In genomic region chr2:27858348-27858903, GRCm38 (mm10) we compare ENCODE assay signal across 8 mouse cellular contexts. TPM values are rescaled to one million over a fixed set of nuclear protein-coding genes. Genes with fewer than 3 reads are reported as not detected.
DNase-seq lines count a peak whose midpoint lies in the region; ATAC-seq lines count a peak whose summit lies in the region.

No protein-coding gene starts in this region.

- H3K36me3 ChIP-seq in liver, embryonic 12.5 days: no peaks in the 10 kb centered on the region
- H3K36me3 ChIP-seq in intestine, embryonic 14.5 days (ENCODE audit: control insufficient read depth, insufficient read depth, low read length): no peaks in the 10 kb centered on the region

- peaks cover 15% of the 10 kb centered on the region; the same call in 1 of the 2 replicates for H3K27me3 ChIP-seq in liver, embryonic 12.5 days (replicated peaks)
- H3K27me3 ChIP-seq in intestine, embryonic 14.5 days (replicated peaks; ENCODE audit: control insufficient read depth, insufficient read depth, low read length): no peaks in the 10 kb centered on the region

- no peak overlapping the region for H3K4me3 ChIP-seq in liver, embryonic 12.5 days
- no peak overlapping the region for H3K4me3 ChIP-seq in intestine, embryonic 14.5 days (ENCODE audit: low read depth, low read length)

- H3K4me1 ChIP-seq in liver, embryonic 12.5 days: no peaks in the 10 kb centered on the region
- peaks cover 9% of the 10 kb centered on the region for H3K4me1 ChIP-seq in intestine, embryonic 14.5 days (replicated peaks; ENCODE audit: control insufficient read depth, insufficient read depth, low read length)

- no peaks in the 10 kb centered on the region for H3K9me3 ChIP-seq in liver, embryonic 12.5 days (replicated peaks)
- H3K9me3 ChIP-seq in intestine, embryonic 14.5 days (ENCODE audit: control insufficient read depth, low read length): no peaks in the 10 kb centered on the region

- no peak overlapping the region for H3K9ac ChIP-seq in liver, embryonic 12.5 days
- no peak overlapping the region for H3K9ac ChIP-seq in intestine, embryonic 14.5 days (ENCODE audit: low read length)

- DNase-seq in liver: peak; percentile 30
- DNase-seq in gastrocnemius, adult 18-20 months (ENCODE audit: low spot score): peak; percentile 73
- DNase-seq in intestine, embryonic 14.5 days (ENCODE audit: low spot score): peak; percentile 78
- DNase-seq in lung, postnatal 36 days: peak; percentile 67
- DNase-seq in spleen, postnatal 4 days (ENCODE audit: low spot score in 2 of 2): no peak
- DNase-seq in spleen, postnatal 36 days (ENCODE audit: low spot score in 2 of 2): no peak
- DNase-seq in frontal cortex, postnatal 10 days (ENCODE audit: low spot score in 2 of 2): no peak

- H3K4me2 ChIP-seq in liver, embryonic 12.5 days: no peak overlapping the region
- H3K4me2 ChIP-seq in intestine, embryonic 14.5 days (ENCODE audit: low read length): no peak overlapping the region

- WGBS in liver, embryonic 12.5 days (ENCODE audit: insufficient replicate concordance): 41% methylated on average over 9 of the region's 9 CpGs
- 32% methylated on average over 9 of the region's 9 CpGs for WGBS in intestine, embryonic 14.5 days

- H3K27ac ChIP-seq in liver, embryonic 12.5 days: no peak overlapping the region
- H3K27ac ChIP-seq in intestine, embryonic 14.5 days (ENCODE audit: low read depth): peak overlapping the region; percentile 80

- no peak for ATAC-seq in liver, embryonic 12.5 days
- peak; percentile 80 for ATAC-seq in intestine, embryonic 14.5 days (replicated peaks; ENCODE audit: low FRiP score, low TSS enrichment, low read depth)

RNA-seq across cellular contexts. Expression of gene Col5a1, which starts 27.8 kb away (rescaled TPM):
- polyA plus RNA-seq in liver, embryonic 12.5 days (2016; fragmentation: Nextera tagmentation; extraction: Ambion mirVana): 15.0 and 15.4 TPM in 2 replicates
- 10 to 100 TPM; 10.5 to 11.2 TPM for total RNA-seq in gastrocnemius, adult 18-20 months (2021)
- polyA plus RNA-seq in intestine, embryonic 14.5 days (2014; fragmentation: Nextera tagmentation; extraction: Ambion mirVana): 118 and 124 TPM in 2 replicates

Comparison
In these comparisons a context has a peak if more than half of its experiments do, and no peak if none do; other contexts are left out.
1. DNase-seq: peak in liver (single experiment), gastrocnemius, adult 18-20 months (single experiment), intestine, embryonic 14.5 days (single experiment) and lung, postnatal 36 days (single experiment); none in spleen, postnatal 4 days (0 of 2), spleen, postnatal 36 days (0 of 2) and frontal cortex, postnatal 10 days (0 of 2).